Mouse (Mus musculus) cortical plate, adult 2 months (tissue): ENCODE measurements around the gene Olfr598.

ENCODE experiments used
- CTCF ChIP-seq: fragments of 200-500 bp; IDR thresholded peaks from 2 replicates; pipeline ENCODE4 v1.5.1; 2011; ENCODE audit warnings: mild to moderate bottlenecking, control low read depth, low read length; ENCODE audit not compliant: insufficient read depth; ENCODE audit errors: extremely low read depth
- POLR2A ChIP-seq: fragments of 200-500 bp; IDR thresholded peaks from 2 replicates; pipeline ENCODE4 v1.6.1; 2011; ENCODE audit warnings: mild to moderate bottlenecking, low read length, control low read depth; ENCODE audit not compliant: insufficient read depth; ENCODE audit errors: extremely low read depth

DNA sequence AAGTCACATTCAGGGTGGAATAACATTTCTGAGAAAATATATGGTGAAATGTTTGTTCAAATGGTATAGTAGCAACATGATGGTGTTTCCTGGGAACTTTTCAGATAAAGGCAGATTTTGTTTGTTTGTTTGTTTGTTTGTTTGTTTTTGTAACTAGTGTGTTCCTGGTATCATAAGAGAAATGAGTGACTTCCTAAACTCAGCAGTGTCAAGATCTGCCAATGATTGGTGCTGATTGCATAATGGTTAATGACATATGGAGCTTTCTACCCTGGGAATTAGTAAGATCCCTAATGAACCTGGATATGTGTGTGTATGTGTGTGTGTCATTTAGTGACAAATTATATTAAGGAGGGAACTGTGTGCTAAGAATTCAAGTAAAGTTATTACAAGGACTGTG is at the start of gene Olfr598:
- TF ChIP-seq CTCF (no peak), POLR2A (no peak)
